In genomic region chr7:4836351-4836792, GRCm38 (mm10) we compare ENCODE assay signal across 8 mouse cellular contexts. TPM values are rescaled to one million over a fixed set of nuclear protein-coding genes. Genes with fewer than 3 reads are reported as not detected.
DNase-seq lines count a peak whose midpoint lies in the region; ATAC-seq and TF ChIP-seq lines count a peak whose summit lies in the region.

No protein-coding gene starts in this region.

- no peak overlapping the region for H3K27ac ChIP-seq in ES-E14 (ENCODE audit: insufficient read depth, low read depth, low read length, poor library complexity, severe bottlenecking)
- no peak overlapping the region for H3K27ac ChIP-seq in bone marrow macrophage, adult 2 months (ENCODE audit: insufficient read depth, low read depth, low read length)
- H3K27ac ChIP-seq in forebrain, embryonic 10.5 days: peak overlapping the region; percentile 86
- H3K27ac ChIP-seq in hindbrain, embryonic 11.5 days (ENCODE audit: low read depth, low read length): peak overlapping the region; percentile 67; the same call in 1 of the 2 replicates

- in situ Hi-C loops in ES-E14 (cut with MboI; ENCODE audit: low sequenced_read_pairs in 2 of 2, unreplicated experiment in 2 of 2): no loop called here

- no peak for TF ChIP-seq CTCF in bone marrow macrophage, adult 2 months (IDR thresholded peaks at IDR 0.05; ENCODE audit: low read depth, low read length)

- H3K9ac ChIP-seq in ES-E14 (ENCODE audit: insufficient read depth, low read depth, low read length, poor library complexity, severe bottlenecking): peak overlapping the region; percentile 70
- peak overlapping the region; percentile 73 for H3K9ac ChIP-seq in hindbrain, embryonic 11.5 days (ENCODE audit: low read depth, low read length)

- peak; percentile 47 for DNase-seq in ES-E14 (ENCODE audit: low read depth, low spot score)
- peak; percentile 71 for DNase-seq in forebrain, embryonic 10.5 days (ENCODE audit: extremely low spot score, low spot score)
- DNase-seq in hindbrain, embryonic 11.5 days (ENCODE audit: low spot score): peak; percentile 79
- peak; percentile 72 for DNase-seq in left cerebral cortex, postnatal 4 days
- DNase-seq in right cerebral cortex, postnatal 4 days: peak; percentile 63
- no peak for DNase-seq in c-Kit-positive CD71-positive TER-119-positive erythroid progenitor cells, embryonic 14.5 days (ENCODE audit: low spot score)

- peak overlapping the region; percentile 59 to 67 for H3K4me3 ChIP-seq in ES-E14 (ENCODE audit: insufficient read depth in 1 of 2, low read depth in 1 of 2, low read length in 2 of 2, poor library complexity in 1 of 2, severe bottlenecking in 1 of 2)
- peak overlapping the region; percentile 47 for H3K4me3 ChIP-seq in bone marrow macrophage, adult 2 months (ENCODE audit: insufficient read depth, low read length)
- H3K4me3 ChIP-seq in forebrain, embryonic 10.5 days: peak overlapping the region; percentile 65
- peak overlapping the region; percentile 55 for H3K4me3 ChIP-seq in hindbrain, embryonic 11.5 days (ENCODE audit: low read depth, low read length)

- H3K27me3 ChIP-seq in forebrain, embryonic 10.5 days (ENCODE audit: poor library complexity, severe bottlenecking): peaks cover 82% of the 10 kb centered on the region
- H3K27me3 ChIP-seq in hindbrain, embryonic 11.5 days (ENCODE audit: control insufficient read depth, insufficient read depth, low read length): peaks cover 17% of the 10 kb centered on the region

- peak overlapping the region; percentile 96 for H3K4me2 ChIP-seq in hindbrain, embryonic 11.5 days (replicated peaks; ENCODE audit: low read depth, low read length)

- peaks cover 0 to 2% of the 10 kb centered on the region in 2 experiments; a peak in 2 of 4 replicates for H3K4me1 ChIP-seq in ES-E14 (ENCODE audit: control insufficient read depth in 2 of 2, insufficient read depth in 2 of 2, low read length in 2 of 2, poor library complexity in 1 of 2)
- no peaks in the 10 kb centered on the region for H3K4me1 ChIP-seq in bone marrow macrophage, adult 2 months (ENCODE audit: control insufficient read depth, insufficient read depth, low read length)
- H3K4me1 ChIP-seq in forebrain, embryonic 10.5 days: peaks cover 23% of the 10 kb centered on the region
- H3K4me1 ChIP-seq in hindbrain, embryonic 11.5 days (replicated peaks; ENCODE audit: control insufficient read depth, insufficient read depth, low read length): no peaks in the 10 kb centered on the region; the same call in 1 of the 2 replicates

- under 1% methylated on average over 51 of the region's 51 CpGs for WGBS in forebrain, embryonic 10.5 days
- WGBS in hindbrain, embryonic 11.5 days: 0% methylated on average over 40 of the region's 51 CpGs

- intact Hi-C loops in left cerebral cortex, postnatal 4 days (cut with DNase I): no loop called here

- peak; percentile 92 for ATAC-seq in hindbrain, embryonic 11.5 days (ENCODE audit: low FRiP score)
- ATAC-seq in megakaryocyte-erythroid progenitor cell, adult 5-6 weeks (replicated peaks; ENCODE audit: low FRiP score, low TSS enrichment, poor library complexity, severe bottlenecking): peak; percentile 97

- TF ChIP-seq POLR2A in bone marrow macrophage, adult 2 months (IDR thresholded peaks at IDR 0.05; ENCODE audit: borderline replicate concordance, low read depth, low read length): no peak

- no peaks in the 10 kb centered on the region for H3K36me3 ChIP-seq in ES-E14 (ENCODE audit: control insufficient read depth, insufficient read depth, low read length, poor library complexity, severe bottlenecking)
- no peaks in the 10 kb centered on the region for H3K36me3 ChIP-seq in forebrain, embryonic 10.5 days (replicated peaks)
- no peaks in the 10 kb centered on the region for H3K36me3 ChIP-seq in hindbrain, embryonic 11.5 days (ENCODE audit: control insufficient read depth, insufficient read depth, low read length)

- no peaks in the 10 kb centered on the region for H3K9me3 ChIP-seq in ES-E14 (ENCODE audit: control insufficient read depth, insufficient read depth, low read depth, low read length)
- no peaks in the 10 kb centered on the region for H3K9me3 ChIP-seq in forebrain, embryonic 10.5 days
- no peaks in the 10 kb centered on the region for H3K9me3 ChIP-seq in hindbrain, embryonic 11.5 days (ENCODE audit: control insufficient read depth, low read length)

TF ChIP-seq in ES-E14, 5 proteins besides CTCF, POLR2A, EP300 and RAD21:
- TF ChIP-seq CHD2 (IDR thresholded peaks at IDR 0.05; ENCODE audit: low read depth, low read length) (no peak), MAFK (IDR thresholded peaks at IDR 0.05; ENCODE audit: insufficient read depth, low read depth, low read length) (no peak), HCFC1 (IDR thresholded peaks at IDR 0.05; ENCODE audit: borderline replicate concordance, insufficient read depth, low read length) (0 out of 2 replicates have a peak, but pooled peaks have one; percentile 49), ZNF384 (IDR thresholded peaks at IDR 0.05; ENCODE audit: low read depth, low read length) (no peak)

RNA-seq across cellular contexts. Expression of gene Shisa7, which starts 8.1 kb away (rescaled TPM):
- 6.9 and 8.4 TPM in 2 replicates for total RNA-seq in ES-E14 (2012; rRNA removed)
- polyA plus RNA-seq in bone marrow macrophage, adult 2 months (2012; ENCODE audit: insufficient read depth, insufficient read length, missing spikeins): not detected in 2 replicates
- polyA plus RNA-seq in forebrain, embryonic 10.5 days (2016; fragmentation: Nextera tagmentation; extraction: Ambion mirVana): 0.47 and 0.79 TPM in 2 replicates
- 2.9 and 4.1 TPM in 2 replicates for polyA plus RNA-seq in hindbrain, embryonic 11.5 days (2014; fragmentation: Nextera tagmentation; extraction: Ambion mirVana)
- total RNA-seq in left cerebral cortex, postnatal 4 days (2021): 100 to 1,000 TPM; 112 to 126 TPM
- total RNA-seq in megakaryocyte-erythroid progenitor cell, adult 5-6 weeks (2014; fragmentation: Nextera tagmentation): 0.31 TPM in 1 of 2 replicates, not detected in the other
- total RNA-seq in megakaryocyte-erythroid progenitor cell, adult 5-6 weeks (2017): not detected in 2 replicates

RNA-seq across cellular contexts. Expression of gene Ube2s, which starts 24.0 kb away (rescaled TPM):
- total RNA-seq in ES-E14 (2012; rRNA removed): 461 and 499 TPM in 2 replicates
- 109 and 131 TPM in 2 replicates for polyA plus RNA-seq in bone marrow macrophage, adult 2 months (2012; ENCODE audit: insufficient read depth, insufficient read length, missing spikeins)
- polyA plus RNA-seq in forebrain, embryonic 10.5 days (2016; fragmentation: Nextera tagmentation; extraction: Ambion mirVana): 399 and 408 TPM in 2 replicates
- 400 and 452 TPM in 2 replicates for polyA plus RNA-seq in hindbrain, embryonic 11.5 days (2014; fragmentation: Nextera tagmentation; extraction: Ambion mirVana)
- total RNA-seq in left cerebral cortex, postnatal 4 days (2021): 100 to 1,000 TPM; 176 to 203 TPM
- 291 and 381 TPM in 2 replicates for total RNA-seq in megakaryocyte-erythroid progenitor cell, adult 5-6 weeks (2014; fragmentation: Nextera tagmentation)
- 146 and 204 TPM in 2 replicates for total RNA-seq in megakaryocyte-erythroid progenitor cell, adult 5-6 weeks (2017)

RNA-seq across cellular contexts. Expression of gene Isoc2b, which starts 33.7 kb away (rescaled TPM):
- 3.5 and 3.7 TPM in 2 replicates for total RNA-seq in ES-E14 (2012; rRNA removed)
- 20.4 and 21.2 TPM in 2 replicates for polyA plus RNA-seq in bone marrow macrophage, adult 2 months (2012; ENCODE audit: insufficient read depth, insufficient read length, missing spikeins)
- polyA plus RNA-seq in forebrain, embryonic 10.5 days (2016; fragmentation: Nextera tagmentation; extraction: Ambion mirVana): 2.6 and 2.9 TPM in 2 replicates
- 2.5 and 2.9 TPM in 2 replicates for polyA plus RNA-seq in hindbrain, embryonic 11.5 days (2014; fragmentation: Nextera tagmentation; extraction: Ambion mirVana)
- 1 to 10 TPM; 1.2 to 1.9 TPM for total RNA-seq in left cerebral cortex, postnatal 4 days (2021)
- total RNA-seq in megakaryocyte-erythroid progenitor cell, adult 5-6 weeks (2014; fragmentation: Nextera tagmentation): 1.8 and 12.5 TPM in 2 replicates
- 13.3 and 86.2 TPM in 2 replicates for total RNA-seq in megakaryocyte-erythroid progenitor cell, adult 5-6 weeks (2017)

RNA-seq across cellular contexts. Expression of gene Isoc2a, which starts 40.6 kb away (rescaled TPM):
- total RNA-seq in ES-E14 (2012; rRNA removed): 13.0 and 16.1 TPM in 2 replicates
- 15.5 and 16.4 TPM in 2 replicates for polyA plus RNA-seq in bone marrow macrophage, adult 2 months (2012; ENCODE audit: insufficient read depth, insufficient read length, missing spikeins)
- 0.73 and 1.0 TPM in 2 replicates for polyA plus RNA-seq in forebrain, embryonic 10.5 days (2016; fragmentation: Nextera tagmentation; extraction: Ambion mirVana)
- polyA plus RNA-seq in hindbrain, embryonic 11.5 days (2014; fragmentation: Nextera tagmentation; extraction: Ambion mirVana): 1.1 TPM in 2 replicates
- total RNA-seq in left cerebral cortex, postnatal 4 days (2021): 1 to 10 TPM; 6.2 to 6.5 TPM
- 7.9 and 9.6 TPM in 2 replicates for total RNA-seq in megakaryocyte-erythroid progenitor cell, adult 5-6 weeks (2014; fragmentation: Nextera tagmentation)
- 7.4 and 13.2 TPM in 2 replicates for total RNA-seq in megakaryocyte-erythroid progenitor cell, adult 5-6 weeks (2017)

RNA-seq across cellular contexts. Expression of gene Rpl28, which starts 43.7 kb away (rescaled TPM):
- 1,352 and 1,377 TPM in 2 replicates for total RNA-seq in ES-E14 (2012; rRNA removed)
- 636 and 681 TPM in 2 replicates for polyA plus RNA-seq in bone marrow macrophage, adult 2 months (2012; ENCODE audit: insufficient read depth, insufficient read length, missing spikeins)
- polyA plus RNA-seq in forebrain, embryonic 10.5 days (2016; fragmentation: Nextera tagmentation; extraction: Ambion mirVana): 374 and 397 TPM in 2 replicates
- 186 and 191 TPM in 2 replicates for polyA plus RNA-seq in hindbrain, embryonic 11.5 days (2014; fragmentation: Nextera tagmentation; extraction: Ambion mirVana)
- total RNA-seq in left cerebral cortex, postnatal 4 days (2021): 100 to 1,000 TPM; 603 to 645 TPM
- total RNA-seq in megakaryocyte-erythroid progenitor cell, adult 5-6 weeks (2014; fragmentation: Nextera tagmentation): 3,204 and 3,219 TPM in 2 replicates
- 676 and 1,069 TPM in 2 replicates for total RNA-seq in megakaryocyte-erythroid progenitor cell, adult 5-6 weeks (2017)

Comparison
In these comparisons a context has a peak if more than half of its experiments do, and no peak if none do; other contexts are left out.
1. H3K27ac ChIP-seq: peak in forebrain, embryonic 10.5 days (single experiment) and hindbrain, embryonic 11.5 days (single experiment); none in ES-E14 (single experiment) and bone marrow macrophage, adult 2 months (single experiment).
2. RNA of gene Shisa7, which starts 8.1 kb away (total RNA-seq): 112 to 126 TPM in left cerebral cortex, postnatal 4 days; 6.9 to 8.4 TPM in ES-E14 and 0.31 TPM in megakaryocyte-erythroid progenitor cell, adult 5-6 weeks; every median in the first group is over 10 times any median in the second.
3. Peak in every context shown above with its lines, with median percentiles within 50 percentile points of each other: H3K4me3 ChIP-seq.